Mouse (Mus musculus): ENCODE measurements around the gene Zbed5.
"Not testable (repeated sequence)": the region's sequence is repeated elsewhere in the genome, so short reads cannot be mapped to it uniquely, and the experiment has no call there.

Gene Zbed5

DNA sequence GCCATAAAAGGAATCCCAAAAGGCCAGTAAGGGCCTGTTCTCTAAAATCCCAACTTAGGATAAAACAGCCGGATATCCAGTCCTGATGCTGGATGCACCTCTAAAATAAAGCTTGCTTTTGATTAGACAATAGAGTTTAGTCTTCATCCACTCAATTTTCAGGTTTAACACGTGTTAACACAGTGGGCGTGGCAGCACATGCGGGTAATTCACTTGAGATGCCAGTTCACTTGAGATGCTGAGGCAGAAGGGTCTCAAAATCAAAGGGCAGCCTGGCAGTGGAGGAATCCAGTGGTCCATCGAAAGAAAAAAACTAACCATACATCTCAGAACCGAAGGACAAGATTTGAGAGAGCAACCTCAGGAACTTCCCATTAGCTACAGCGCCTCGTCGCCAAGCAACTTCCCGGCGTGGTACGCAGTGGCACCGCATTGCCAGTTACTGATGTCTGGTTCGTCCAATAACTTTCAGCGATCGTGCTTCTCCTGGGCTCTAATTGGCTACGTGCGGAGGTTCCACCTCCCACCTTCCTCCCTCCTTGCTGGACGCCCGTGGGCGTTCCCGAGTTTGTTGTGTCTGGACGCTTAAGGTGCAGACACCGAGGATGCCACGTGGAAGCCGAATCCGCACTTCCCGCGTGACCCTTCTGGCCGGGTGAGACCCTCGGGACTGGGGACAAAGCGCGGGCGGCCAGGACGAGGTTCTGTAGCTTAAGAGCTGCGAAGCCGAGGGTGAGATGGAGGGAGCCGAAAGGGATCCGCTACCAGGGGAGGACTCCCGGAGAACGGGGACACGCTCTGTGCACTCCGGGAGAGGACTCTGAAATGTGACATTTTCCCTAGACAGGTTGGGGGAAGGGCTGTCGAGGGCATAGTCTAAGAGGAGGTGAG is at the start of gene Zbed5:
Gene Zbed5, plus strand, starts transcription at position 526 of the 891 bp plus-strand sequence.
- DNase-seq (ENCODE audit: low spot score): peak; percentile 72

- peak; percentile 96 for DNase-seq (ENCODE audit: low spot score)
These were observed 48.6 kb upstream of the Zbed5 start, which contains the start of gene Sumf2 for GRCm38 (mm10) chr5:129846752-129847557. Sumf2 (plus strand) TSS chr5:129846986.

DNA sequence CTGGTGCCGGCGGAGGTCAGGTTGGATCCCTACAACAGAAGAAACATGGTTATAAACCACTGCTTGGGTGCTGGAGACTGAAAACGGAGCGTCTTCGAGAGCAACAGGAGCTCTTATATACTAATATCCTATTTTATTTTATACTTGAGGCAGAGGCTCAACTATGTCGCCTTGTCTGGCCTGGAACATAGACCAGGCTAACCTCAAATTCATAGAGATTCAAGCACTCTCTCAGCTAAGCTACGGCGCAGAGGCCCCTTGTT is 48.0 kb upstream of the Zbed5 start:
- no peak for DNase-seq (ENCODE audit: low spot score)

DNA sequence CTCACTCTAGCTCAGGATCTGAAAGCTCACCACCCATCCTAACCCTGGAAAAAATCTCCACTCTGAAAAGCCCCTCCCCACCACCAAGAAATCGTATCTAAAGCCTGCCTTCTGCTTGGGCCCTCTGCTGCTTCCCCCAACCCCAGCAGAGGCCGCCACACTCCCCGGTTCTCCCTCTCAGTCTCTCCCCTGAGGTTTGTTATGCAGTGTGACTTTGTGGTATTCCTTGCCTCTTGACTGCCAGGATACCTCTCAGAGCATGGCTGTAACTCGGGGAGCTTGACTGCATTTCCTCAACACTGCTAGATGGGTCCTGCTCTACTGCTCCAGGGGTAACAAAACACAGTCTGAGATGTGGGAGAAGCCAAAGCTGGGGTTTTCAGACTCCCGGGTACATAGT is 40.4 kb upstream of the Zbed5 start:
- DNase-seq (ENCODE audit: low spot score): no peak

GRCm38 (mm10) chr5:129856414-129856813 is 39.1 kb upstream of the Zbed5 start:
- no peak for DNase-seq (ENCODE audit: low spot score)

DNA sequence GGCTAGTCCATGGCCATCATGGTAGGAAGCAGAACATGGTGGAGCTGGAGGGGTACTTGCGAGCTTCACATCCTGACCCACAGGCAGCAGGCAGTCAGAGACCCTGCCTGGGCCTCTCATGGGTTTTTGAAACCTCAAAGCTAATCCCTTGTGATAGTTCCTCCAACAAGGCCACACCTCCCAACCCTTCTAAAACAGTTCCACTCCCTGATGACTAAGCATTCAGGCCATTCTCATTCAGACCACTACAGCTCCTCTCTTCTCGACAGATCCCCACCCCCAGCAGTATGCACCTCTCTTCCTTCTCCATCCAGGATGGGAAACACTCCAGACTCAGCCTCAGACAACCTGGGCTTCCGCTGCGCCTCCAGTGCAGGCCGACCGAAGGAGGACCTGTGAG is 33.2 kb upstream of the Zbed5 start:
- no peak for DNase-seq (ENCODE audit: low spot score)

- peak; percentile 36 for DNase-seq (ENCODE audit: low spot score)
These were observed 31.1 kb upstream of the Zbed5 start for GRCm38 (mm10) chr5:129864467-129864866.

DNA sequence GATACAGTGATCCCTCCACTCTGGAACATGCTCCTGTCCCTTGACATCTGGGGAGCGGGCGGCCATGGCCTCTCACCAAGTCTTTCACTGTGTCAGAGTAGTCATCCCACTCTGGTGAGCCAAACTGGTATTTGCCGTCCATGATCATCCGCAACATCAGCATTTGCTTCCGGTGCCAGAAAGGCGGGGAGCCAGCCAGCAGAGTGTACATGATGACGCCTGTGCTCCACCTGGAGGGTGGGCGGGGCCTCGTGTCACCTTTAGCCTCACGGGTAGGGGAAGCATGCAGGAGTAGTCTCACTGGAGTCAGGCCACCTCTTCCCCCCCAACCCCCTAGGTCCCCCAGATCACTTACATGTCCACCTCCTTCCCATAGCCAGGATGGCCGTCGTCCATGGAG is 29.7 kb upstream of the Zbed5 start:
- DNase-seq (ENCODE audit: low spot score): no peak

- no peak for DNase-seq (ENCODE audit: low spot score)
These were observed 26.1 kb upstream of the Zbed5 start for GRCm38 (mm10) chr5:129869238-129869995.

GRCm38 (mm10) chr5:129871238-129871637 is 24.3 kb upstream of the Zbed5 start:
- DNase-seq (ENCODE audit: low spot score): no peak

DNA sequence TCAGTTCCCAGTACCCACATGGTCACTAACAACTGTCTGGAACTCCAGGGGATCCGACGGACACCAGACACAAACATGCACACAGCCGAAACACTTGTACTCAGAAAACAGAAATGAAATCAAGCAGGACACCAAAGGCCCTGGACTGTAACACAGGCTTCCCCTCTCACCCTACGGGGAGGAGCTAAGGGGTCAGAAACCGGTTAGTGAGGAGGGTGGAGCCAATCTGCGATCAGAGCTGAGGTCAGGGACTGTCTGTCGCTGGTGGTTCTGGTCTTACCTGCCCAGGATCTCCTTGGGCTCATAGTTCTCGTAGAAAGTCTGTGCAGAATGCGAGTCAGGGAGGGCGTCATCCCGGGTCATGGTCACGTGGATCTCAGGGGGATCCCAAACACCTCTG is 21.6 kb upstream of the Zbed5 start:
- no peak for DNase-seq (ENCODE audit: low spot score)

- DNase-seq (ENCODE audit: low spot score): no peak
These were observed 20.4 kb upstream of the Zbed5 start for GRCm38 (mm10) chr5:129875098-129875497.

- DNase-seq (ENCODE audit: low spot score): no peak
These were observed 17.6 kb upstream of the Zbed5 start for GRCm38 (mm10) chr5:129877731-129878455.

DNA sequence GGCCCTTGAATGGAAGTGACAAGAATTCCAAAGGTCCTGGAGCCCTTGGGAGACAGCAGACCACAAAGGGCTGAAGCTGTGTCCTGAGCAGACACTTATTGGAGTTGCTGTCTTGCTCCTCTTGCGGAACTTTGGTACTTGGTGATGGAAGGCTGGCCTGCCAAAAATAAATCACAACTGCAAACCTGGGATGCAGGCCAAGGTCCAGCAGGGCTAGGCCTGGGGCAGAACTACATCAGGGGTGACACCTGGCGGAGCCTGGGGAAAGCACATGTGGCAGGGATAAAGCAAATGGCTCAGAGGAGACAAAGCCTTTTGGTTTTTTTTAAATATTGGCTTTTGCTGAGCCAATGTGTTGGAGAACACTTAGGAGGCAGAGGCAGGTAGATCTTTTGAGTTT is 16.6 kb upstream of the Zbed5 start:
- DNase-seq (ENCODE audit: low spot score): peak; percentile 17

GRCm38 (mm10) chr5:129879888-129880287 is 15.6 kb upstream of the Zbed5 start:
- no peak for DNase-seq (ENCODE audit: low spot score)

DNA sequence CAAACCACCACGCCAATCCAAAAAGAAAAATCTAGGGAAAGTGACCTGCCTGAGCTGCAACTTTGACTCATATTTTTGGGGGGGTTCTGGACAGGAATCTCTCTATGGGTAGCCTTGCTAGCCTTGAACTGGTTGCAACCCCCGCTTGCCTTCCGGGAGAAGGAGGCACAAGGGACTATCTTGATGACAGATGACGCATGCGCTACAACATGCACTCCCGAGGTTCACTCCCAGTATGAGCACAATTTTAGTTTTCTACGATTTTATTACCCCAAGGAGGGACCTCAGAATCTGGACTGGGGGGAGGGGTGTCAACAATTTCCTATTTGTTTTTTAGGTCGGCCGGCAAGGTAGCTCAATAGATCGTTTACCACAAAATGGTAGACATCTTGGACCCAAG is 9.3 kb upstream of the Zbed5 start:
- DNase-seq (ENCODE audit: low spot score): no peak

DNA sequence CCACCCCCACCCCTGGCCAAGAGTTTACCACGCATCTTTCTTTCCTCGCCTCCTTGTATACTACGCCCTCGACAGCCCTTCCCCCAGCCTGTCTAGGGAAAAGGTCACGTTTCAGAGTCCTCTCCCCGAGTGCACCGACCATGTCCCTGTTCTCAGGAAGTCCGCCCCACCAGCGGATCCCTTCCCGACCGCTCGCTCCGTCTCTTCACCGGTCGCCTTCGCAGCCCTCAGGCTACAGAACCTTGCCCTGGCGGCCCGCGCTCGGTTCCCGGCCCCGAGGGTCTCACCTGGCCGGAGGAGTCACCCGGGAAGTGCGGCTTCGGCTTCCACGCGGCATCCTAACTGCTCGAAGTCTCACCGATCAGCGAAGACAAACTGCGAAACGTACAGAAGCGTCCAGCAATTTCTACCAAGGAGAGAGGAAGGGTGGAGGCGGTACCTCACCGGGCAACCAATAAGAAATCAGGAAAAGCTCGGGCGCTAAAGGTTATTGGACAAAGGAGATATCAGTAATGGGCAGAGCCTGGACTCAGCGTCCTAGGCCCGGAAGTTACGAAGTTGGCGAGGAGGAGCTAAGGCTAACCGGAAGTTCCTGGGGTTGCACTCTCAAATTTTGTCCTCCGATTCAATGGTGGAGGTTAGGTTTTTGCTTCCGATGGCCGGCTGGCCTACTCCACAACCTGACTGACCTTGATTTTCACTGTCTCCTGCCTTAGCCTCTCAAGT is 8.4 kb upstream of the Zbed5 start, which contains the start of gene Chchd2:
Gene Chchd2, minus strand, starts transcription at position 560 of the 726 bp plus-strand sequence.
- DNase-seq (ENCODE audit: low spot score): peak; percentile 77

- not testable (repeated sequence) for DNase-seq (ENCODE audit: low spot score)
These were observed 5.1 kb upstream of the Zbed5 start for GRCm38 (mm10) chr5:129890390-129890789.

DNA sequence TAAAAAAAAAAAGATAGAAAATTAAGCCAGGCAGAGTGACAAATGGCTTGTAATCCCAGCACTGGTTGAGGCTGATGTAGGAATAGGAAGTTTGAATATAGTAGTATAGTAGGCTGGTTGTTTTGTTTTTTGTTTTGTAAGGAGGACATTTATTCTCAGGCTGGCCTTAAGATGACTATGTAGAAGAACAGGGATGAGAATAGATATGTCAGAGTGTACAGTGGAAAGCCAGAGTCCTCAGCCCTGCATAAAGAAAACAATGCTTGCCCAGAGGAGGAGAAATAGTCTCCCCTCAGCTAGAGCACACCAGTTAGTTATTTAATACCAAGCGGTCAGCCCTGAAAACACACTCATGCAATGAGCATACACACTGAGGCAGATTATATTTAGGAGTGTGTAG is 2.9 kb downstream of the Zbed5 start, which contains the start of gene Phkg1:
Gene Phkg1, minus strand, starts transcription at position 101 of the 400 bp plus-strand sequence.
- no peak for DNase-seq (ENCODE audit: low spot score)

- DNase-seq (ENCODE audit: low spot score): no peak
These were observed 12.3 kb downstream of the Zbed5 start for GRCm38 (mm10) chr5:129907775-129908174.
